ENCODE assay signal across 15 mouse cellular contexts in the genomic region with DNA sequence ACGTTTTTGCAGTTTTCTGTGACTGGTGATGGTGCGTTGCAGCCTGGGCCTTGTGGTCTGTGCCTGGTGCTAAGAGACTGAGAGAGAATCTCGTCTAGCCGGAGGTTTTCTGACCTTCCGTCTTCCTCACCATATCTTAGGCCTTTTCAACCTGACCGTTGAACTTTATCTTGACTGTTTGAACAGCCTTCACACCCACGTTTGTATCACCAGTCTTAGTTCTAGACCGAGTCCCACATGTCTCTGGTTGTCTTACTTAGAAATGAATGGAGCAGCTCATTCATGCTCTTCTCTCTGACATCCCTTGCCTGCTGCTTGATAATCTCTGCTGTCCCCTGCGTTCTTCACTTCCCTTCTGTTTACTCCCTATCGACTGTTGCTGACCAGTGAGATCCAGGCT.
"Had no signal": no experiment of that assay in that cellular context is flagged by ENCODE, and none has a peak within 500 bp of the region (broad histone marks: within the 10 kb centered on the region; RNA-seq: fewer than 3 reads in every experiment).

No protein-coding gene starts in this region.

- H3K36me3 ChIP-seq: stomach, embryonic 15.5 days had no signal

- H3K4me2 ChIP-seq: neural tube, embryonic 15.5 days; stomach, embryonic 15.5 days had no signal

- H3K4me1 ChIP-seq: neural tube, embryonic 15.5 days; stomach, embryonic 15.5 days had no signal

- H3K4me3 ChIP-seq: neural tube, embryonic 15.5 days; stomach, embryonic 15.5 days had no signal

- H3K27me3 ChIP-seq: neural tube, embryonic 15.5 days; stomach, embryonic 15.5 days had no signal

- H3K9ac ChIP-seq: neural tube, embryonic 15.5 days; stomach, embryonic 15.5 days had no signal

- H3K9me3 ChIP-seq: neural tube, embryonic 15.5 days; stomach, embryonic 15.5 days had no signal

- H3K27ac ChIP-seq: neural tube, embryonic 15.5 days; stomach, embryonic 15.5 days; stomach, postnatal 0 days had no signal

- DNase-seq: retina, postnatal 1 day; right cerebral cortex, adult 18-20 months; right cerebral cortex, postnatal 14 days; right cerebral cortex, postnatal 25 days; right cerebral cortex, postnatal 4 days; spleen, adult 18-20 months; thymus, adult 18-20 months; thymus, adult 2 months; thymus, postnatal 14 days; thymus, postnatal 25 days; thymus, postnatal 36 days; thymus, postnatal 4 days had no signal
